Mouse (Mus musculus): ENCODE data around the gene Lyz2. TPM values are rescaled to one million over a fixed set of nuclear protein-coding genes. Genes with fewer than 3 reads are reported as not detected.

Gene Lyz2
- total RNA-seq, 2 experiments from 2014 or later = 6.7 to 7.6 TPM

GRCm38 (mm10) chr10:117229826-117230225 lies 52.3 kb downstream of the Lyz2 start:
- intact Hi-C loops (cut with DNase I) = loop anchor here (5.0 to 10.0 kb wide), 2 partner anchors 105 to 207 kb away; no protein-coding TSS in a partner anchor
- no peak for DNase-seq (ENCODE audit: extremely low spot score in 1 of 2, low spot score in 2 of 2)

Other genes with a start within 250 kb of the Lyz2 start
- gene Lrrc10, start 237.0 kb downstream of the Lyz2 start, total RNA-seq (2021) = under 1 TPM in 1 of 2 experiments, not detected in 1; 0.39 TPM
- gene Cct2, start 218.5 kb downstream of the Lyz2 start, total RNA-seq (2021) = 100 to 1,000 TPM; 229 to 235 TPM
- 10 to 100 TPM; 25.3 to 26.8 TPM for gene Frs2, start 133.8 kb downstream of the Lyz2 start, total RNA-seq (2021)
- 10 to 100 TPM; 61.2 to 64.2 TPM for gene Yeats4, start 57.8 kb downstream of the Lyz2 start, total RNA-seq (2021)
- gene 9530003J23Rik, start 43.6 kb downstream of the Lyz2 start, total RNA-seq (2021) = not detected
- under 1 TPM; 0.28 to 0.93 TPM for gene Lyz1, start 10.5 kb upstream of the Lyz2 start, total RNA-seq (2021)
- gene Cpsf6, start 97.7 kb upstream of the Lyz2 start, total RNA-seq (2021) = 100 to 1,000 TPM; 104 to 110 TPM

All from left cerebral cortex, postnatal 10 days (tissue).